Mouse (Mus musculus) midbrain, embryonic 16.5 days (tissue): ENCODE data around the gene Spint4. TPM values are rescaled to one million over a fixed set of nuclear protein-coding genes. Genes with fewer than 3 reads are reported as not detected.

Source experiments
- ATAC-seq: fragments of 200-750 bp; cut with Nextera tagmentation; 2 replicates; pipeline ENCODE4 v1.8.0; 2017; ENCODE audit warnings: moderate TSS enrichment
- H3K27ac ChIP-seq: fragments of 300-500 bp; sonication (generic); 2 replicates; pipeline ENCODE4 v1.5.1; 2014; ENCODE audit warnings: mild to moderate bottlenecking, low read length, mixed read lengths
- H3K27me3 ChIP-seq: fragments of 300-500 bp; sonication (generic); 2 replicates; pipeline ENCODE4 v1.6.1; 2014; ENCODE audit warnings: low read depth, low read length, mixed read lengths; ENCODE audit not compliant: control insufficient read depth, insufficient read depth
- H3K36me3 ChIP-seq: fragments of 300-500 bp; sonication (generic); 2 replicates; pipeline ENCODE4 v1.6.1; 2014; ENCODE audit warnings: mild to moderate bottlenecking, low read length, moderate library complexity, mixed read lengths; ENCODE audit not compliant: control insufficient read depth, insufficient read depth
- H3K4me1 ChIP-seq: fragments of 300-500 bp; sonication (generic); 2 replicates; pipeline ENCODE4 v1.6.1; 2014; ENCODE audit warnings: mild to moderate bottlenecking, low read length, mixed read lengths; ENCODE audit not compliant: control insufficient read depth, insufficient read depth
- H3K4me2 ChIP-seq: fragments of 300-500 bp; sonication (generic); 2 replicates; pipeline ENCODE4 v1.6.1; 2014; ENCODE audit warnings: mild to moderate bottlenecking, low read length, mixed read lengths
- H3K4me3 ChIP-seq: fragments of 300-500 bp; sonication (generic); 2 replicates; pipeline ENCODE4 v1.5.1; 2014; ENCODE audit warnings: low read depth, mild to moderate bottlenecking, low read length, moderate library complexity, mixed read lengths
- H3K9ac ChIP-seq: fragments of 300-500 bp; sonication (generic); 2 replicates; pipeline ENCODE4 v1.6.1; 2014; ENCODE audit warnings: low read depth, low read length, mixed read lengths
- H3K9me3 ChIP-seq: fragments of 300-500 bp; sonication (generic); replicated peaks from 2 replicates; pipeline ENCODE4 v1.6.1; 2014; ENCODE audit warnings: mild to moderate bottlenecking, low read length, mixed read lengths; ENCODE audit not compliant: control insufficient read depth, poor library complexity, severe bottlenecking
- WGBS: fragments of 180-500 bp; shearing (Covaris S2); extraction: QIAGEN DNeasy Blood & Tissue Kit; methylation state at CpG from one replicate; pipeline ENCODE4 v1.1.7; 2014; 5-methylcytosine and 5-hydroxymethylcytosine counted together
- polyA plus RNA-seq: library from polyadenylated mRNA; unstranded; fragments of >200 nt; fragmentation: Nextera tagmentation; extraction: Ambion mirVana; gene quantifications from 2 replicates; pipeline ENCODE4 v1.2.1, GENCODE M21; 2015

Gene Spint4
- polyA plus RNA-seq, 1 experiment from 2014 or later = not detected

- ATAC-seq = no peak
Measured at GRCm38 (mm10) chr2:164744987-164745386, 46.7 kb downstream of the Spint4 start.

GRCm38 (mm10) chr2:164745843-164746479, 47.7 kb downstream of the Spint4 start, which contains the start of the genes Wfdc3 and Dnttip1:
TSS of gene Wfdc3 (minus strand) at chr2:164745931.
TSS of gene Dnttip1 (plus strand) at chr2:164745983.
- H3K9me3 ChIP-seq = no peaks in the 10 kb centered on the region
- peak within 1 kb of the TSS; percentile 57 for H3K27ac ChIP-seq
- peak within 1 kb of the TSS; percentile 93 for H3K9ac ChIP-seq
- peak; percentile 93 for ATAC-seq
- peak within 1 kb of the TSS; percentile 90 for H3K4me3 ChIP-seq
- peaks cover 3% of the 10 kb centered on the region; the same call in 1 of the 2 replicates for H3K36me3 ChIP-seq
- no peaks in the 10 kb centered on the region for H3K27me3 ChIP-seq
- under 1% methylated on average over 63 of the region's 70 CpGs for WGBS
- peaks cover 26% of the 10 kb centered on the region for H3K4me1 ChIP-seq
- H3K4me2 ChIP-seq = peak within 1 kb of the TSS; percentile 91

More at GRCm38 (mm10) chr2:164744987-164745386, 46.7 kb downstream of the Spint4 start:
- peak overlapping the region; percentile 91 for H3K4me2 ChIP-seq
- no peak overlapping the region for H3K27ac ChIP-seq
- H3K36me3 ChIP-seq = no peaks in the 10 kb centered on the region
- 77% methylated on average over 13 of the region's 13 CpGs for WGBS
- H3K27me3 ChIP-seq = no peaks in the 10 kb centered on the region
- H3K9me3 ChIP-seq = no peaks in the 10 kb centered on the region
- peaks cover 26% of the 10 kb centered on the region for H3K4me1 ChIP-seq
- peak overlapping the region; percentile 90 for H3K4me3 ChIP-seq
- peak overlapping the region; percentile 93 for H3K9ac ChIP-seq

GRCm38 (mm10) chr2:164746693-164747092, 48.4 kb downstream of the Spint4 start:
- WGBS = 61% methylated on average over 8 of the region's 8 CpGs
- Histone ChIP-seq H3K4me2 (peak overlapping the region; percentile 74), H3K27ac (no peak overlapping the region), H3K27me3 (no peaks in the 10 kb centered on the region), H3K9me3 (no peaks in the 10 kb centered on the region), H3K36me3 (peaks cover 6% of the 10 kb centered on the region; the same call in 1 of the 2 replicates), H3K9ac (peak overlapping the region; percentile 93), H3K4me3 (peak overlapping the region; percentile 90), H3K4me1 (peaks cover 26% of the 10 kb centered on the region)
- ATAC-seq = no peak

- Histone ChIP-seq H3K36me3 (peaks cover 9% of the 10 kb centered on the region; the same call in 1 of the 2 replicates), H3K4me2 (no peak overlapping the region), H3K4me3 (no peak overlapping the region), H3K27me3 (no peaks in the 10 kb centered on the region), H3K4me1 (peaks cover 26% of the 10 kb centered on the region), H3K27ac (no peak overlapping the region), H3K9ac (no peak overlapping the region), H3K9me3 (no peaks in the 10 kb centered on the region)
- no peak for ATAC-seq
- WGBS = 81% methylated on average over 4 of the region's 4 CpGs
Measured at GRCm38 (mm10) chr2:164748191-164748590, 49.9 kb downstream of the Spint4 start.

GRCm38 (mm10) chr2:164748991-164749390, 50.7 kb downstream of the Spint4 start:
- H3K4me3 ChIP-seq = no peak overlapping the region
- H3K4me2 ChIP-seq = no peak overlapping the region
- peaks cover 9% of the 10 kb centered on the region for H3K36me3 ChIP-seq
- H3K27me3 ChIP-seq = no peaks in the 10 kb centered on the region
- H3K9ac ChIP-seq = no peak overlapping the region
- 87% methylated on average over 6 of the region's 6 CpGs for WGBS
- H3K9me3 ChIP-seq = no peaks in the 10 kb centered on the region
- no peak for ATAC-seq
- H3K27ac ChIP-seq = no peak overlapping the region
- peaks cover 26% of the 10 kb centered on the region for H3K4me1 ChIP-seq

Other genes starting within 250 kb of the Spint4 start
- gene Sys1, start 241.5 kb upstream of the Spint4 start, polyA plus RNA-seq = 86.7 and 90.0 TPM in 2 replicates
- gene Gm20458, start 237.5 kb upstream of the Spint4 start, polyA plus RNA-seq = 7.5 and 8.2 TPM in 2 replicates
- not detected in 2 replicates for gene Trp53tg5, start 224.8 kb upstream of the Spint4 start, polyA plus RNA-seq
- gene Dbndd2, start 212.4 kb upstream of the Spint4 start, polyA plus RNA-seq = 16.6 and 17.8 TPM in 2 replicates
- 87.7 and 97.0 TPM in 2 replicates for gene Pigt, start 201.0 kb upstream of the Spint4 start, polyA plus RNA-seq
- gene Wfdc2, start 136.1 kb upstream of the Spint4 start, polyA plus RNA-seq = 2.3 and 2.5 TPM in 2 replicates
- not detected in 2 replicates for gene Spint3, start 125.0 kb upstream of the Spint4 start, polyA plus RNA-seq
- gene Wfdc6a, start 113.1 kb upstream of the Spint4 start, polyA plus RNA-seq = not detected in 2 replicates
- gene Eppin, start 104.9 kb upstream of the Spint4 start, polyA plus RNA-seq = not detected in 2 replicates
- not detected in 2 replicates for gene Wfdc6b, start 85.0 kb upstream of the Spint4 start, polyA plus RNA-seq
- not detected in 2 replicates for gene Wfdc8, start 84.9 kb upstream of the Spint4 start, polyA plus RNA-seq
- gene Wfdc16, start 59.7 kb upstream of the Spint4 start, polyA plus RNA-seq = not detected in 2 replicates
- not detected in 2 replicates for gene Wfdc10, start 42.5 kb upstream of the Spint4 start, polyA plus RNA-seq
- gene Wfdc9, start 41.9 kb upstream of the Spint4 start, polyA plus RNA-seq = not detected in 2 replicates
- not detected in 2 replicates for gene Wfdc11, start 24.4 kb upstream of the Spint4 start, polyA plus RNA-seq
- gene Wfdc13, start 13.4 kb upstream of the Spint4 start, polyA plus RNA-seq = not detected in 2 replicates
- gene Spint5, start 16.8 kb downstream of the Spint4 start, polyA plus RNA-seq = not detected in 2 replicates
- gene Wfdc3, start 47.4 kb downstream of the Spint4 start, polyA plus RNA-seq = 1.5 and 1.7 TPM in 2 replicates
- gene Dnttip1, start 47.5 kb downstream of the Spint4 start, polyA plus RNA-seq = 55.1 and 58.4 TPM in 2 replicates
- gene Ube2c, start 71.4 kb downstream of the Spint4 start, polyA plus RNA-seq = 35.4 and 45.7 TPM in 2 replicates
- 0.43 TPM in 1 of 2 replicates, not detected in the other for gene Tnnc2, start 81.5 kb downstream of the Spint4 start, polyA plus RNA-seq
- gene Snx21, start 87.3 kb downstream of the Spint4 start, polyA plus RNA-seq = 35.3 and 41.4 TPM in 2 replicates
- 17.8 and 19.6 TPM in 2 replicates for gene Acot8, start 106.4 kb downstream of the Spint4 start, polyA plus RNA-seq
- 17.0 and 17.4 TPM in 2 replicates for gene Zswim3, start 106.6 kb downstream of the Spint4 start, polyA plus RNA-seq
- gene Zswim1, start 124.2 kb downstream of the Spint4 start, polyA plus RNA-seq = 29.5 and 29.9 TPM in 2 replicates
- not detected in 2 replicates for gene Spata25, start 130.0 kb downstream of the Spint4 start, polyA plus RNA-seq
- 95.4 and 95.6 TPM in 2 replicates for gene Ctsa, start 134.4 kb downstream of the Spint4 start, polyA plus RNA-seq
- 5.4 and 7.0 TPM in 2 replicates for gene Neurl2, start 135.0 kb downstream of the Spint4 start, polyA plus RNA-seq
- 83.9 and 84.4 TPM in 2 replicates for gene Pltp, start 159.2 kb downstream of the Spint4 start, polyA plus RNA-seq
- gene Pcif1, start 180.8 kb downstream of the Spint4 start, polyA plus RNA-seq = 78.9 and 85.6 TPM in 2 replicates
- gene Zfp335, start 213.3 kb downstream of the Spint4 start, polyA plus RNA-seq = 16.2 and 16.9 TPM in 2 replicates
- gene Mmp9, start 242.3 kb downstream of the Spint4 start, polyA plus RNA-seq = 26.7 and 28.0 TPM in 2 replicates